Mouse (Mus musculus): ENCODE results near the gene Casp14. TPM values are rescaled to one million over a fixed set of nuclear protein-coding genes. Genes with fewer than 3 reads are reported as not detected.
"Not testable (repeated sequence)": the region's sequence is repeated elsewhere in the genome, so short reads cannot be mapped to it uniquely, and the experiment has no call there.

Casp14 gene
- total RNA-seq, 2 experiments from 2014 or later = not detected

DNA sequence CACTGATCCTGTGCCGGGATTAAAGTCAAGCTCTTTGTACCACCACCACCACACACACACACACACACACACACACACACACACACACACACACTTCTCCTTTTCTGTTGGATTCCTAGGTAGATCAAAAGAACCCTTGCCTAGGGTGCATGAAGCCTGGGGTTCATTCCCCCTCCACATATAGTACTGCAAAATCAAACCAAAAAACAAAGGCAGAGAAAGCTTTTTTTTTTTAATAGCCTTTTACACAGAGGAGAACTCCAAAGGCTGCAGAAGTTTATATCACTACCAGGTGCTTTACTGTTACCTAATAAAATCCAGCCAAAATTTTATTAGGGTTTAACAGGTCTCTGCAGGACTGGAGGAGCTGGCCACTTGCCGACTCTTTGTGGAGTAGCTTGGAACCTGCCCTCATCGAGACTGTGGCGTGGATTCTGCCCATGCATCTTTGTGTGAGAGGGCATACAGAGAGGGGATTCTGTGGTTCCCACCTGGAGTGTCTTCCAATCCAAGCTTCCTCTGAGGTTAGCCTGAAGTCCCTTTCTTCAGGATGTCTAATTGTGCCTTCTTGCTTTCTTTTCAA lies 31.0 kb downstream of the Casp14 start:
- ATAC-seq (replicated peaks; ENCODE audit: low FRiP score, poor library complexity, severe bottlenecking) = no peak

DNA sequence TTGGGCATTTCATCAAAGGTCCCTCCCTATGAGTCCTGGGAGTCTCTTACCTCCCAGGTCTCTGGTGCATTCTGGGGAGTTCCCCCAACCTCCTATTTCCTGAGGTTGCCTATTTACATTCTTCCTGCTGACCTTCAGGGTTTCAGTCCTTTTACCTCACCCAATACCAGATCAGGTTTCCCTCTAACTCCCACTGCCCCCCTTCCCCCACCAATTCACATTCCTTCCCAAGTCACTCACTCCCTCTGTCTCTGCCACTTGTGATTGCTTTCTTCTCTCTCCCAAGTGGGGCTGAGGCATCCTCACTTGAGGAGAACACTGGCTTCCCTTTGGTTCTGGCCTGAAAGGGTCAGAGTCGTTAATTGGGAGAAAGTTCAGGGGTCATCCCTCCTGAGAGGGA lies 48.0 kb downstream of the Casp14 start:
- not testable (repeated sequence) for ATAC-seq (replicated peaks; ENCODE audit: low FRiP score, poor library complexity, severe bottlenecking)

DNA sequence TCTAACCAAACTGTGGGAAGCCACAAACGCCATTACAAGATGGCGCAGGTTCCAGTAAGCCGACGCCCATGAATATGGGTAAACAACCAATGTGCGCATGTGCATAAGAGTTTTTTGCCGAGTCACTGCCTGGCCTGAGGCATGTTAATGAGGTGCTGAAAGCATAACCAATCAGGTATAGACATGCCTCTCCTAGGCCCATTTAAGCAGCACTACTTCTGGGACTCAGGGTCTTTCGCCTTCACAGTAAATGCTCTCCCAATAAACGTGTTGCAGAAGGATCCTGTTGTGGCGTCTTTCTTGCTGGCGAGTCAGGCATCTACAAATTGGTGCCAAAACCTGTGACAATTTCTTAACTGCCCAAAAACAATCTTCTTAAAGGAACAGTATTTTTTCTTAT lies 51.4 kb downstream of the Casp14 start:
- ATAC-seq (replicated peaks; ENCODE audit: low FRiP score, poor library complexity, severe bottlenecking) = not testable (repeated sequence)

DNA sequence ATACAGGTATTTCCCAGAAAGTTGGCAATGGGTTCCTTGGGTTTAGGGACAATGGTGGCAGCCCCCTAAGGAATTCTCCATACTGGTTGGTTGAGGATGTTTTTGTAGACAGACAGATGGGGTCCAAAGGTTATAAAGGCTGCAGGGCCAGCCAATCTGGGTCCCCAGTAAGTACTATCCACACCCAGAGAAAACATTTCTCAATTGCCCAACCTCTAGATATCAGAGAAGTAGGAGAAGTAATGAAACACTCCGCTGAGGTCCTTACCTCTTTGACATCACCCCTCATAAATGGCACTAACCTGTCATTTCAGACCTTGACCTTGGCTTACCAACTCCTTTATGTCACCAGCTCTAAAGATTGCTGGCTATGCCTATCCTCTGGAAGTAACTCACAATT lies 53.5 kb downstream of the Casp14 start:
- no peak for ATAC-seq (replicated peaks; ENCODE audit: low FRiP score, poor library complexity, severe bottlenecking)

Other genes starting within 250 kb of the Casp14 start
- not detected in 2 replicates for gene Olfr1358, start 200.9 kb downstream of the Casp14 start, total RNA-seq (2015; ENCODE audit: low replicate concordance)
- gene Olfr1358, start 200.9 kb downstream of the Casp14 start, total RNA-seq (2017; ENCODE audit: low replicate concordance) = not detected in 2 replicates
- gene Ilvbl, start 143.9 kb downstream of the Casp14 start, total RNA-seq (2015; ENCODE audit: low replicate concordance) = 5.6 and 6.5 TPM in 2 replicates
- gene Ilvbl, start 143.9 kb downstream of the Casp14 start, total RNA-seq (2017; ENCODE audit: low replicate concordance) = 8.4 and 12.7 TPM in 2 replicates
- gene Syde1, start 126.3 kb downstream of the Casp14 start, total RNA-seq (2015; ENCODE audit: low replicate concordance) = not detected in 2 replicates
- 0.14 TPM in 1 of 2 replicates, not detected in the other for gene Syde1, start 126.3 kb downstream of the Casp14 start, total RNA-seq (2017; ENCODE audit: low replicate concordance)
- gene Olfr1357, start 100.2 kb downstream of the Casp14 start, total RNA-seq (2015; ENCODE audit: low replicate concordance) = not detected in 2 replicates
- not detected in 2 replicates for gene Olfr1357, start 100.2 kb downstream of the Casp14 start, total RNA-seq (2017; ENCODE audit: low replicate concordance)
- gene Ccdc105, start 34.8 kb upstream of the Casp14 start, total RNA-seq (2015; ENCODE audit: low replicate concordance) = not detected in 2 replicates
- gene Ccdc105, start 34.8 kb upstream of the Casp14 start, total RNA-seq (2017; ENCODE audit: low replicate concordance) = not detected in 2 replicates
- gene Slc1a6, start 62.2 kb upstream of the Casp14 start, total RNA-seq (2015; ENCODE audit: low replicate concordance) = not detected in 2 replicates
- gene Slc1a6, start 62.2 kb upstream of the Casp14 start, total RNA-seq (2017; ENCODE audit: low replicate concordance) = not detected in 2 replicates
- not detected in 2 replicates for gene Olfr1356, start 133.9 kb upstream of the Casp14 start, total RNA-seq (2015; ENCODE audit: low replicate concordance)
- not detected in 2 replicates for gene Olfr1356, start 133.9 kb upstream of the Casp14 start, total RNA-seq (2017; ENCODE audit: low replicate concordance)
- gene Olfr1355, start 157.2 kb upstream of the Casp14 start, total RNA-seq (2015; ENCODE audit: low replicate concordance) = not detected in 2 replicates
- not detected in 2 replicates for gene Olfr1355, start 157.2 kb upstream of the Casp14 start, total RNA-seq (2017; ENCODE audit: low replicate concordance)
- gene Olfr1354, start 194.9 kb upstream of the Casp14 start, total RNA-seq (2015; ENCODE audit: low replicate concordance) = not detected in 2 replicates
- gene Olfr1354, start 194.9 kb upstream of the Casp14 start, total RNA-seq (2017; ENCODE audit: low replicate concordance) = not detected in 2 replicates
- not detected in 2 replicates for gene Olfr8, start 232.3 kb upstream of the Casp14 start, total RNA-seq (2015; ENCODE audit: low replicate concordance)
- not detected in 2 replicates for gene Olfr8, start 232.3 kb upstream of the Casp14 start, total RNA-seq (2017; ENCODE audit: low replicate concordance)
- gene Olfr1353, start 245.0 kb upstream of the Casp14 start, total RNA-seq (2015; ENCODE audit: low replicate concordance) = not detected in 2 replicates
- gene Olfr1353, start 245.0 kb upstream of the Casp14 start, total RNA-seq (2017; ENCODE audit: low replicate concordance) = not detected in 2 replicates

Data from erythroblast, adult 5-6 weeks (primary cell).